Mouse (Mus musculus): ENCODE data around the gene Prickle2.

Gene Prickle2

GRCm38 (mm10) chr6:92706145-92706466 is at the start of gene Prickle2:
Prickle2 (minus strand) TSS chr6:92706155.
- no peak for DNase-seq (ENCODE audit: low read depth, low spot score)

GRCm38 (mm10) chr6:92752737-92753136 is 46.8 kb upstream of the Prickle2 start:
- no peak for DNase-seq (ENCODE audit: low read depth, low spot score)

- no peak for DNase-seq (ENCODE audit: low read depth, low spot score)
Observed at GRCm38 (mm10) chr6:92749420-92749819, 43.5 kb upstream of the Prickle2 start.

GRCm38 (mm10) chr6:92743605-92744004 is 37.6 kb upstream of the Prickle2 start:
- peak; percentile 23 for DNase-seq (ENCODE audit: low read depth, low spot score)

GRCm38 (mm10) chr6:92737116-92737515 is 31.2 kb upstream of the Prickle2 start:
- no peak for DNase-seq (ENCODE audit: low read depth, low spot score)

- no peak for DNase-seq (ENCODE audit: low read depth, low spot score)
Observed at GRCm38 (mm10) chr6:92733651-92734050, 27.7 kb upstream of the Prickle2 start.

GRCm38 (mm10) chr6:92728514-92728913 is 22.6 kb upstream of the Prickle2 start:
- DNase-seq (ENCODE audit: low read depth, low spot score): no peak

- peak; percentile 49 for DNase-seq (ENCODE audit: low read depth, low spot score)
Observed at GRCm38 (mm10) chr6:92728084-92728483, 22.1 kb upstream of the Prickle2 start.

- no peak for DNase-seq (ENCODE audit: low read depth, low spot score)
Observed at GRCm38 (mm10) chr6:92727351-92727986, 21.5 kb upstream of the Prickle2 start.

GRCm38 (mm10) chr6:92726121-92726520 is 20.2 kb upstream of the Prickle2 start:
- DNase-seq (ENCODE audit: low read depth, low spot score): no peak

- no peak for DNase-seq (ENCODE audit: low read depth, low spot score)
Observed at GRCm38 (mm10) chr6:92724394-92724793, 18.4 kb upstream of the Prickle2 start.

- DNase-seq (ENCODE audit: low read depth, low spot score): no peak
Observed at GRCm38 (mm10) chr6:92715806-92716205, 9.9 kb upstream of the Prickle2 start.

GRCm38 (mm10) chr6:92714748-92715147 is 8.8 kb upstream of the Prickle2 start:
- DNase-seq (ENCODE audit: low read depth, low spot score): no peak

GRCm38 (mm10) chr6:92708137-92708536 is 2.2 kb upstream of the Prickle2 start:
- DNase-seq (ENCODE audit: low read depth, low spot score): no peak

- no peak for DNase-seq (ENCODE audit: low read depth, low spot score)
Observed at GRCm38 (mm10) chr6:92705353-92706144, 406 bp downstream of the Prickle2 start.

GRCm38 (mm10) chr6:92704810-92705209 is 1.1 kb downstream of the Prickle2 start:
- DNase-seq (ENCODE audit: low read depth, low spot score): no peak

GRCm38 (mm10) chr6:92699491-92700209 is 6.3 kb downstream of the Prickle2 start:
- no peak for DNase-seq (ENCODE audit: low read depth, low spot score)

GRCm38 (mm10) chr6:92697807-92698206 is 8.1 kb downstream of the Prickle2 start:
- no peak for DNase-seq (ENCODE audit: low read depth, low spot score)

GRCm38 (mm10) chr6:92687317-92687716 is 18.6 kb downstream of the Prickle2 start:
- DNase-seq (ENCODE audit: low read depth, low spot score): no peak

GRCm38 (mm10) chr6:92674394-92674925 is 31.5 kb downstream of the Prickle2 start:
- DNase-seq (ENCODE audit: low read depth, low spot score): no peak

- DNase-seq (ENCODE audit: low read depth, low spot score): no peak
Observed at GRCm38 (mm10) chr6:92670518-92671147, 35.3 kb downstream of the Prickle2 start.

GRCm38 (mm10) chr6:92669623-92670022 is 36.3 kb downstream of the Prickle2 start:
- no peak for DNase-seq (ENCODE audit: low read depth, low spot score)
